In genomic region chr13:36444748-36445423, GRCm38 (mm10) we compare ENCODE assay signal across 18 mouse cellular contexts.
DNase-seq lines count a peak whose midpoint lies in the region; ATAC-seq lines count a peak whose summit lies in the region.
"Had no signal": no experiment of that assay in that cellular context is flagged by ENCODE, and none has a peak within 500 bp of the region (broad histone marks: within the 10 kb centered on the region; RNA-seq: fewer than 3 reads in every experiment).

No protein-coding gene starts in this region.

- H3K4me2 ChIP-seq in kidney, embryonic 16.5 days (replicated peaks; ENCODE audit: low read depth, low read length) = no peak overlapping the region
- H3K4me2 ChIP-seq in midbrain, embryonic 16.5 days (ENCODE audit: low read length) = no peak overlapping the region
- H3K4me2 ChIP-seq: forebrain, embryonic 13.5 days; limb, embryonic 13.5 days had no signal

- DNase-seq in cerebellum, adult 11 months = no peak
- DNase-seq in kidney, postnatal 10 days = no peak
- DNase-seq in cerebellum, adult 9-10 months = peak; percentile 17
- DNase-seq in thymus, postnatal 0 days (ENCODE audit: low spot score) = no peak
- DNase-seq in urinary bladder, postnatal 10 days (ENCODE audit: low spot score) = no peak
- DNase-seq: kidney, adult 9 months; layer of hippocampus, postnatal 36 days; lung, adult 18-20 months; right cerebral cortex, postnatal 25 days; thymus, postnatal 25 days had no signal

- no peak overlapping the region for H3K9ac ChIP-seq in kidney, embryonic 16.5 days (replicated peaks; ENCODE audit: low read length)
- no peak overlapping the region for H3K9ac ChIP-seq in midbrain, embryonic 16.5 days (ENCODE audit: low read depth, low read length)
- H3K9ac ChIP-seq: forebrain, embryonic 13.5 days; limb, embryonic 13.5 days had no signal

- no peaks in the 10 kb centered on the region for H3K27me3 ChIP-seq in kidney, embryonic 16.5 days (ENCODE audit: insufficient read depth, low read length)
- no peaks in the 10 kb centered on the region for H3K27me3 ChIP-seq in midbrain, embryonic 16.5 days (ENCODE audit: control insufficient read depth, insufficient read depth, low read depth, low read length)
- H3K27me3 ChIP-seq: CH12.LX; forebrain, embryonic 13.5 days; limb, embryonic 13.5 days had no signal

- 46% methylated on average over 4 of the region's 4 CpGs for WGBS in kidney, embryonic 16.5 days
- 57% methylated on average over 4 of the region's 4 CpGs for WGBS in midbrain, embryonic 16.5 days

- H3K9me3 ChIP-seq in kidney, embryonic 16.5 days (ENCODE audit: low read length) = no peaks in the 10 kb centered on the region
- H3K9me3 ChIP-seq in midbrain, embryonic 16.5 days (replicated peaks; ENCODE audit: control insufficient read depth, low read length, poor library complexity, severe bottlenecking) = no peaks in the 10 kb centered on the region
- H3K9me3 ChIP-seq: forebrain, embryonic 13.5 days; limb, embryonic 13.5 days had no signal

- 0 out of 2 replicates have a peak, but pooled peaks have one; percentile 12 for ATAC-seq in cerebellum, adult (ENCODE audit: insufficient number of reproducible peaks, low FRiP score, low TSS enrichment)
- 0 out of 2 replicates have a peak, but pooled peaks have one; percentile 35 for ATAC-seq in kidney, embryonic 16.5 days (ENCODE audit: low FRiP score, low TSS enrichment)
- peak; percentile 37; the same call in 1 of the 2 replicates for ATAC-seq in midbrain, embryonic 16.5 days
- ATAC-seq: activated CD4-positive, CD25-positive, alpha-beta regulatory T cell, adult 4 months; forebrain, embryonic 13.5 days; hindbrain, postnatal 0 days had no signal

- no peak overlapping the region for H3K27ac ChIP-seq in kidney, embryonic 16.5 days (ENCODE audit: low read length)
- no peak overlapping the region for H3K27ac ChIP-seq in midbrain, embryonic 16.5 days (ENCODE audit: low read length)
- H3K27ac ChIP-seq: forebrain, embryonic 13.5 days; hindbrain, postnatal 0 days; limb, embryonic 13.5 days had no signal

- no peak overlapping the region for H3K4me3 ChIP-seq in kidney, embryonic 16.5 days (ENCODE audit: low read length)
- no peak overlapping the region for H3K4me3 ChIP-seq in midbrain, embryonic 16.5 days (ENCODE audit: low read depth, low read length)
- H3K4me3 ChIP-seq: forebrain, embryonic 13.5 days; limb, embryonic 13.5 days had no signal

- no peaks in the 10 kb centered on the region for H3K36me3 ChIP-seq in kidney, embryonic 16.5 days (ENCODE audit: insufficient read depth, low read length)
- H3K36me3 ChIP-seq in midbrain, embryonic 16.5 days (ENCODE audit: control insufficient read depth, insufficient read depth, low read length) = no peaks in the 10 kb centered on the region
- H3K36me3 ChIP-seq: limb, embryonic 13.5 days had no signal

- no peaks in the 10 kb centered on the region for H3K4me1 ChIP-seq in kidney, embryonic 16.5 days (ENCODE audit: insufficient read depth, low read length)
- no peaks in the 10 kb centered on the region for H3K4me1 ChIP-seq in midbrain, embryonic 16.5 days (ENCODE audit: control insufficient read depth, insufficient read depth, low read length)
- H3K4me1 ChIP-seq: forebrain, embryonic 13.5 days had no signal
